Mouse (Mus musculus) forebrain, embryonic 11.5 days (tissue): Measurements from ENCODE around the gene Myh7b. TPM values are rescaled to one million over a fixed set of nuclear protein-coding genes. Genes with fewer than 3 reads are reported as not detected.

Experiments
- ATAC-seq: fragments of 200-750 bp; cut with Nextera tagmentation; replicated peaks from 2 replicates; pipeline ENCODE4 v1.8.0; 2017; ENCODE audit warnings: moderate TSS enrichment; ENCODE audit not compliant: low FRiP score
- DNase-seq: peaks from one replicate; pipeline ENCODE4 v3.0.0-alpha.2; 2017; ENCODE audit warnings: low spot score
- H3K27ac ChIP-seq: fragments of 300-500 bp; sonication (generic); 2 replicates; pipeline ENCODE4 v1.5.1; 2014; ENCODE audit warnings: low read depth, low read length
- H3K27me3 ChIP-seq: fragments of 300-500 bp; sonication (generic); 2 replicates; pipeline ENCODE4 v1.6.1; 2014; ENCODE audit warnings: mild to moderate bottlenecking, low read length, mixed read lengths; ENCODE audit not compliant: control insufficient read depth, insufficient read depth
- H3K36me3 ChIP-seq: fragments of 300-500 bp; sonication (generic); 2 replicates; pipeline ENCODE4 v1.6.1; 2014; ENCODE audit warnings: mild to moderate bottlenecking, low read length, moderate library complexity, mixed read lengths; ENCODE audit not compliant: control insufficient read depth, insufficient read depth
- H3K4me1 ChIP-seq: fragments of 300-500 bp; sonication (generic); replicated peaks from 2 replicates; pipeline ENCODE4 v1.6.1; 2014; ENCODE audit warnings: low read length, mixed read lengths; ENCODE audit not compliant: control insufficient read depth, insufficient read depth
- H3K4me2 ChIP-seq: fragments of 300-500 bp; sonication (generic); 2 replicates; pipeline ENCODE4 v1.6.1; 2014; ENCODE audit warnings: low read depth, mild to moderate bottlenecking, low read length, moderate library complexity, mixed read lengths; ENCODE audit not compliant: severe bottlenecking
- H3K4me3 ChIP-seq: fragments of 300-500 bp; sonication (generic); 2 replicates; pipeline ENCODE4 v1.5.1; 2014; ENCODE audit warnings: low read depth, low read length
- H3K9ac ChIP-seq: fragments of 300-500 bp; sonication (generic); 2 replicates; pipeline ENCODE4 v1.6.1; 2014; ENCODE audit warnings: low read length
- H3K9me3 ChIP-seq: fragments of 300-500 bp; sonication (generic); 2 replicates; pipeline ENCODE4 v1.6.1; 2016; ENCODE audit warnings: low read length, mixed read lengths; ENCODE audit not compliant: control insufficient read depth
- WGBS: fragments of 180-500 bp; shearing (Covaris S2); extraction: QIAGEN DNeasy Blood & Tissue Kit; methylation state at CpG from one replicate; pipeline ENCODE4 v1.1.7; 2014; 5-methylcytosine and 5-hydroxymethylcytosine counted together
- polyA plus RNA-seq: library from polyadenylated mRNA; unstranded; fragments of >200 nt; fragmentation: Nextera tagmentation; extraction: Ambion mirVana; gene quantifications from 2 replicates; pipeline ENCODE4 v1.2.1, GENCODE M21; 2014

Gene Myh7b
- polyA plus RNA-seq, 1 experiment from 2014 or later, result 0.31 TPM

DNA sequence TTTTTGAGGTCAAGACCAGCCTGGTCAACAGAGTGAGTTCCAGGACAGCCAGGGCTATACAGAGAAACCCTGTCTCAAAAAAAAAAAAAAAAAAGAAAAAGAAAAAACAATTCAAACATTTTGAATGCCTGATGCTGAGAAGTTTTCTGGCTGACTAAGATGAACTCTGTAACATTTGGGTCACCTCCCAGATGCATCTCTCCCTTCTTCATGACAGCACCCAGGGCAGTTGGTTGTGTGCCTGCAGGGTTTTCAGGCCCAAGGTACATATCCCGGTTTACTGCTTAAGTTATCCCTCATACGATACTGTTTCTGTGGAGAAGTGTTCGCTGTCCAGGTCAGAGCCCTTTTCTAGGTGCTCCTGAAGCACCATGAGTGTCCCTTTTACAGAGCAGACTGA lies 30.7 kb upstream of the Myh7b start:
- DNase-seq (peak; percentile 30), ATAC-seq (no peak)
- Histone ChIP-seq H3K4me3 (no peak overlapping the region), H3K4me1 (no peaks in the 10 kb centered on the region), H3K36me3 (no peaks in the 10 kb centered on the region), H3K9ac (no peak overlapping the region), H3K9me3 (no peaks in the 10 kb centered on the region), H3K27me3 (no peaks in the 10 kb centered on the region), H3K4me2 (no peak overlapping the region), H3K27ac (no peak overlapping the region)
- 98% methylated on average over 3 of the region's 3 CpGs for WGBS

- Histone ChIP-seq H3K9ac (no peak overlapping the region), H3K4me1 (no peaks in the 10 kb centered on the region; the same call in 1 of the 2 replicates), H3K27ac (no peak overlapping the region), H3K27me3 (no peaks in the 10 kb centered on the region), H3K36me3 (no peaks in the 10 kb centered on the region), H3K9me3 (no peaks in the 10 kb centered on the region), H3K4me2 (no peak overlapping the region), H3K4me3 (no peak overlapping the region)
- WGBS, result 78% methylated on average over 4 of the region's 4 CpGs
- DNase-seq (peak; percentile 28), ATAC-seq (no peak)
Observed at GRCm38 (mm10) chr2:155582384-155582995, 28.5 kb upstream of the Myh7b start.

GRCm38 (mm10) chr2:155582996-155583395 lies 28.0 kb upstream of the Myh7b start:
- ATAC-seq (no peak), DNase-seq (peak; percentile 20)
- Histone ChIP-seq H3K36me3 (no peaks in the 10 kb centered on the region), H3K4me1 (no peaks in the 10 kb centered on the region; the same call in 1 of the 2 replicates), H3K9ac (no peak overlapping the region), H3K27me3 (no peaks in the 10 kb centered on the region), H3K4me2 (no peak overlapping the region), H3K4me3 (no peak overlapping the region), H3K27ac (no peak overlapping the region), H3K9me3 (no peaks in the 10 kb centered on the region)
- 87% methylated on average over 5 of the region's 5 CpGs for WGBS

- Histone ChIP-seq H3K9me3 (no peaks in the 10 kb centered on the region), H3K27ac (no peak overlapping the region), H3K36me3 (no peaks in the 10 kb centered on the region), H3K27me3 (no peaks in the 10 kb centered on the region), H3K9ac (no peak overlapping the region), H3K4me1 (no peaks in the 10 kb centered on the region; the same call in 1 of the 2 replicates), H3K4me3 (no peak overlapping the region), H3K4me2 (no peak overlapping the region)
- WGBS, result 42% methylated on average over 5 of the region's 5 CpGs
- DNase-seq (peak; percentile 77), ATAC-seq (0 out of 2 replicates have a peak, but pooled peaks have one; percentile 49)
Observed at GRCm38 (mm10) chr2:155583927-155584530, 27.0 kb upstream of the Myh7b start.

DNA sequence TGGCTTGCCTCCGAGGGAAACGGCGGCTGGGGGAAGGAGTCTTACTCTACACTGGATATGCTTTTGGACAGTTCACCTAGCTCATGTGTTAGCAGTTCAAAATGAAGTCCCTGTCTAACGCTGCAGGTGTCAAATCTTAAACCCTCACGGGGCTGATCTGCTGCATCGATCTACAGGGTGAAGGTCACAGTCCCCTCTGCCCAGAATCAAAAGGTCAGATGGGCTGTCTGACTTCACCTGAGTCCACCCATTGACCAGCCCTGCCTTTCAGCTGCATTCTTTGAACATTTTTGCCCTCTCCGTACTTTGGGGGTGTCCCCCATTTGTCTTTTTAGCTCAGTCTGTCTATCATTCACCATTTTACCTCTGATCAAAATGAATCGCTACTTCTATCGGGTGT lies 25.9 kb upstream of the Myh7b start:
- H3K4me3 ChIP-seq, result no peak overlapping the region
- H3K27me3 ChIP-seq, result no peaks in the 10 kb centered on the region
- no peak for ATAC-seq
- no peak overlapping the region for H3K4me2 ChIP-seq
- H3K9me3 ChIP-seq, result no peaks in the 10 kb centered on the region
- H3K9ac ChIP-seq, result no peak overlapping the region
- no peaks in the 10 kb centered on the region; the same call in 1 of the 2 replicates for H3K4me1 ChIP-seq
- no peak for DNase-seq
- 68% methylated on average over 9 of the region's 9 CpGs for WGBS
- no peaks in the 10 kb centered on the region for H3K36me3 ChIP-seq
- no peak overlapping the region for H3K27ac ChIP-seq

GRCm38 (mm10) chr2:155585486-155585885 lies 25.5 kb upstream of the Myh7b start:
- Histone ChIP-seq H3K27me3 (no peaks in the 10 kb centered on the region), H3K36me3 (no peaks in the 10 kb centered on the region), H3K4me1 (no peaks in the 10 kb centered on the region; the same call in 1 of the 2 replicates), H3K4me2 (no peak overlapping the region), H3K9ac (no peak overlapping the region), H3K4me3 (no peak overlapping the region), H3K9me3 (no peaks in the 10 kb centered on the region), H3K27ac (no peak overlapping the region)
- DNase-seq, result no peak
- 34% methylated on average over 10 of the region's 10 CpGs for WGBS
- ATAC-seq, result no peak

GRCm38 (mm10) chr2:155588136-155588535 lies 22.9 kb upstream of the Myh7b start:
- no peaks in the 10 kb centered on the region for H3K36me3 ChIP-seq
- H3K9ac ChIP-seq, result no peak overlapping the region
- 76% methylated on average over 3 of the region's 3 CpGs for WGBS
- no peak overlapping the region for H3K4me3 ChIP-seq
- no peak overlapping the region for H3K27ac ChIP-seq
- H3K4me2 ChIP-seq, result no peak overlapping the region
- H3K27me3 ChIP-seq, result no peaks in the 10 kb centered on the region
- H3K4me1 ChIP-seq, result no peaks in the 10 kb centered on the region; the same call in 1 of the 2 replicates
- ATAC-seq, result no peak
- no peak for DNase-seq
- H3K9me3 ChIP-seq, result no peaks in the 10 kb centered on the region

DNA sequence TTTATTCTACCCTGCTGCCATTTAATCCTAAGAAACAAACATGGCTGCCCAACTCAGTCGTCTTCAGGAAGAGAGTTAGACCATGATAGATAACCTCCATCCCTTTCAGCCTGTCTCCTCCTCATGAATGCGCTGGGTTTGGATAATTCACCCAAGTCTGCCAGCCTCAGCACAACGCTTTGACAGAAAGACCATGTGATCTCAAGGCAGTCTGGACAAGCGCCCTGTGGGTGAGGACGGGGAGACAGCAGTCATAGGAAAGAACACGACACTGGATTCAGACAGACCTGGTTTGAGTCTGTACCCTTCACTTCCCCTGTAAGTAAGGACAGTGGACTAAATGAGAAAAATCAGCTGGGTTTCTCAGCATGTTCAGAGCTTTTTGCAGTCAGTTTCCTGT lies 21.5 kb upstream of the Myh7b start:
- H3K9ac ChIP-seq, result no peak overlapping the region
- H3K36me3 ChIP-seq, result no peaks in the 10 kb centered on the region
- no peak overlapping the region for H3K27ac ChIP-seq
- no peak overlapping the region for H3K4me3 ChIP-seq
- no peaks in the 10 kb centered on the region for H3K27me3 ChIP-seq
- DNase-seq (no peak), ATAC-seq (no peak)
- no peak overlapping the region for H3K4me2 ChIP-seq
- H3K9me3 ChIP-seq, result no peaks in the 10 kb centered on the region
- H3K4me1 ChIP-seq, result no peaks in the 10 kb centered on the region; the same call in 1 of the 2 replicates
- WGBS, result 78% methylated on average over 6 of the region's 6 CpGs

DNA sequence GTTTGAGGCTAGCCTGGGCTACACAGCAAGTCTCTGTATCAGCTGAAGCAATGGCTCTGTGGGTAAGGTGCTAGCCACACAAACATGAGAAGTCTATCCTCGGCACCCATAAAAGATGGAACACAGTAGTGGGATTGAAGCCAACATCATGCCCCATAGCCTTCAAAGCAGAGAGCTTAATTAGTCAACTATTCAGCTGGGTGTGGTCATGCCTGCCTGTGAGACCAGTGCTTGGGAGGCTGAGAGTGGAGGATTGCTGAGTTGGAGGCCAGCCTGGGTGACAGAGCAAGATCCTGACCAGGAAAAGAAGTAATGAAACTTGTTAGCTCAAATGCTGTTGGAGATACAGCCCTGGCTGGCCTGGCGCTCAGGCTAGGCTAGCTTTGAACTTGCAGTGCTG lies 20.1 kb upstream of the Myh7b start:
- Histone ChIP-seq H3K27ac (no peak overlapping the region), H3K9ac (no peak overlapping the region), H3K36me3 (no peaks in the 10 kb centered on the region), H3K27me3 (no peaks in the 10 kb centered on the region), H3K4me2 (no peak overlapping the region), H3K9me3 (no peaks in the 10 kb centered on the region), H3K4me3 (no peak overlapping the region), H3K4me1 (no peaks in the 10 kb centered on the region; the same call in 1 of the 2 replicates)
- WGBS, result 96% methylated on average over 2 of the region's 2 CpGs
- ATAC-seq, result no peak
- DNase-seq, result no peak
